Mouse (Mus musculus) hindbrain, embryonic 10.5 days (tissue): Measurements from ENCODE around the gene Nalcn. TPM values are rescaled to one million over a fixed set of nuclear protein-coding genes. Genes with fewer than 3 reads are reported as not detected.
"Not testable (repeated sequence)": the region's sequence is repeated elsewhere in the genome, so short reads cannot be mapped to it uniquely, and the experiment has no call there.

Experiments used
- DNase-seq: peaks from one replicate; pipeline ENCODE4 v3.0.0-alpha.2; 2017; ENCODE audit warnings: low spot score
- H3K27ac ChIP-seq: fragments of 300-500 bp; sonication (generic); 2 replicates; pipeline ENCODE4 v1.5.1; 2016; ENCODE audit warnings: mild to moderate bottlenecking, moderate library complexity
- H3K27me3 ChIP-seq: fragments of 300-500 bp; sonication (generic); 2 replicates; pipeline ENCODE4 v1.6.1; 2016; ENCODE audit warnings: mild to moderate bottlenecking; ENCODE audit not compliant: poor library complexity, insufficient read depth, severe bottlenecking
- H3K36me3 ChIP-seq: fragments of 300-500 bp; sonication (generic); 2 replicates; pipeline ENCODE4 v1.6.1; 2016; ENCODE audit warnings: mild to moderate bottlenecking, moderate library complexity
- H3K4me1 ChIP-seq: fragments of 300-500 bp; sonication (generic); replicated peaks from 2 replicates; pipeline ENCODE4 v1.6.1; 2016; ENCODE audit warnings: mild to moderate bottlenecking
- H3K4me3 ChIP-seq: fragments of 300-500 bp; sonication (generic); 2 replicates; pipeline ENCODE4 v1.5.1; 2016; ENCODE audit warnings: mild to moderate bottlenecking, moderate library complexity
- H3K9me3 ChIP-seq: fragments of 300-500 bp; sonication (generic); 2 replicates; pipeline ENCODE4 v1.6.1; 2016; ENCODE audit warnings: mild to moderate bottlenecking, moderate library complexity
- WGBS: fragments of 180-500 bp; shearing (Covaris S2); methylation state at CpG from one replicate; pipeline ENCODE4 v1.1.7; 2016; 5-methylcytosine and 5-hydroxymethylcytosine counted together
- polyA plus RNA-seq: library from polyadenylated mRNA; unstranded; fragments of >200 nt; fragmentation: Nextera tagmentation; extraction: Ambion mirVana; gene quantifications from 2 replicates; pipeline ENCODE4 v1.2.1, GENCODE M21; 2016

Gene Nalcn
- 1.4 TPM in 2 replicates for polyA plus RNA-seq

DNA sequence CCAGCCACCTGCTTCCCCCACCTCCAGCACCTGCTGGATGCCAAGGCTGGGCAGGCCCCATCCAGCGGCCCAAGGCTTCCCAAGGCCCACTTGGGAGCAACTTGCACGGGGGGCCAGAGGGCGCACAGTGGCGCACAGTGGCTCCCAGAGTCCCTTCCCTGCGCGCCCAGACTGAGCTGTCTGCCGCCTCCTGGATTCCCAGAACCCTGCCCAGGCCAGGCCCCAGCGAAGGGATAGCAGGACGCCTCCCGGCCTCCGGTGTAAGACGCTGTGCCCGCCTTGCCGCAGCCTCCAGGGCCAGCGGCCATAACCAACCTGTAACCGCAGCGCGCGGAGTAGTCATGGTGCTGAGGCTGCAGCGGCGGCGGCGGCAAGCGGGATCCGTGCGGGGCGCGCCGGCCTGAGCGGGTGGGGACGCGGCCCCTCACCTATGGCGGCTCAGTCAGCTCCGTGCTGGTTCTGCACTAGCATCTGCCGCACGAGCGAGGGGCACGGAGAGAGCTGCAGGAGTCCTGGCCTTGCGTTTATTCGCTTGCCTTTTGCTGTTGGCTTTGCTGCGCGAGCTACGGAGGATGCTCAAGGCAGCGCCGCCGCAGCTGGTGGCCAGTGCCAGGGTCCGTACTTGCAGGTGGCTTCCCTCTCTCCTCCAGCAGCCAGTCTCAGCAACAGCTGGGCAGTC, at the start of gene Nalcn:
Gene Nalcn, minus strand, starts transcription at position 644 of the 679 bp plus-strand sequence.
- H3K36me3 ChIP-seq, result no peaks in the 10 kb centered on the region
- peaks cover 11% of the 10 kb centered on the region for H3K4me1 ChIP-seq
- peak; percentile 64 for DNase-seq
- peak within 1 kb of the TSS; percentile 85 for H3K27ac ChIP-seq
- H3K27me3 ChIP-seq, result peaks cover 10% of the 10 kb centered on the region
- peak within 1 kb of the TSS; percentile 65 for H3K4me3 ChIP-seq
- no peaks in the 10 kb centered on the region for H3K9me3 ChIP-seq
- under 1% methylated on average over 47 of the region's 47 CpGs for WGBS

DNA sequence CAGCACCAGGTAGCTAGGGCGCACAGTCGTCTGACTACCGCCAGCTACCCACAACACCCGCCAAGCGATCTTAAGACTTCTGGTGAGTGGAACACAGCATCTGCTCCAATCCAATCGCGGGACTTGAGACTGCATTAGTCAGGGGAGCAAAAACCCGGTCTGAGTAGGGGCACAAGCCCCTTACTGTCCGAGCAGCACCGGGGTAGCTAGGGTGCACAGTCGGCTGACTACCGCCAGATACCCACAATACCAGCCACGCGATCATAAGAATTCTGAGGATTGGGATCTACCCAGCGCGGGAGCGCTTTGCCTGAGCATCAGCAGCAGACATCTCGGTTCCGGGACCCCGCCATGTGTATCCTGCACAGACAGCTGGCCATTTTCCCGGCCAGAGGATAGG, 44.1 kb upstream of the Nalcn start:
- H3K4me3 ChIP-seq, H3K36me3 ChIP-seq, H3K27ac ChIP-seq, DNase-seq, H3K9me3 ChIP-seq, H3K27me3 ChIP-seq, H3K4me1 ChIP-seq: not testable (repeated sequence)
- WGBS, result 86% methylated on average over 21 of the region's 21 CpGs

DNA sequence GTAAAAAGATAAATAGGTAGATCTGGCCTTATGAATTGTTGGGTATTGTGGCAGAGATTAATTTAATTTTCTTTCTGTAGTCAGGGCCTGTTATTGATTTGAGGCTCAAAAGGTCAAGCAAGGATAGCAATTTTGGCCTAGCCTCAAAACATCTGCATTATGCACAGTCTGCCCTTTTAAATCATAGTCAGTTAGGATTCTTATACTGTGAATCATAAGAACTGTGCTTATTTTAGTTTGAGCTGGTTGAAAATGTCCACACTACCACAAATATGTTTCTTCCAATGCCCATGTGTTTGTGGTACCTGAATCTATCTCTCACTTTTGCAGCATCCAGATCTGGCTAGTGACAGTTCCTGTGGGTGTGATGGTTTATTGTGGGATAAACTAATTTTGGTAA, 37.5 kb upstream of the Nalcn start:
- Histone ChIP-seq H3K27me3 (no peaks in the 10 kb centered on the region), H3K9me3 (no peaks in the 10 kb centered on the region), H3K4me3 (no peak overlapping the region), H3K27ac (no peak overlapping the region), H3K4me1 (peaks cover 10% of the 10 kb centered on the region), H3K36me3 (no peaks in the 10 kb centered on the region)
- DNase-seq, result no peak

GRCm38 (mm10) chr14:123663206-123663605, 36.3 kb upstream of the Nalcn start:
- Histone ChIP-seq H3K4me1 (peaks cover 10% of the 10 kb centered on the region), H3K9me3 (no peaks in the 10 kb centered on the region), H3K36me3 (no peaks in the 10 kb centered on the region), H3K27ac (no peak overlapping the region), H3K27me3 (no peaks in the 10 kb centered on the region), H3K4me3 (no peak overlapping the region)
- no peak for DNase-seq

GRCm38 (mm10) chr14:123662386-123662785, 35.4 kb upstream of the Nalcn start:
- DNase-seq, result no peak
- 80% methylated on average over 1 of the region's 1 CpGs for WGBS
- Histone ChIP-seq H3K9me3 (no peaks in the 10 kb centered on the region), H3K27ac (no peak overlapping the region), H3K4me3 (no peak overlapping the region), H3K27me3 (no peaks in the 10 kb centered on the region), H3K36me3 (no peaks in the 10 kb centered on the region), H3K4me1 (peaks cover 10% of the 10 kb centered on the region)

- WGBS, result 19% methylated on average over 20 of the region's 20 CpGs
- H3K4me3 ChIP-seq, result no peak overlapping the region
- no peaks in the 10 kb centered on the region for H3K9me3 ChIP-seq
- H3K4me1 ChIP-seq, result peaks cover 10% of the 10 kb centered on the region
- H3K27me3 ChIP-seq, result no peaks in the 10 kb centered on the region
- H3K27ac ChIP-seq, result no peak overlapping the region
- no peaks in the 10 kb centered on the region for H3K36me3 ChIP-seq
- DNase-seq, result peak; percentile 70
Measured at GRCm38 (mm10) chr14:123661091-123661491, 34.1 kb upstream of the Nalcn start.

DNA sequence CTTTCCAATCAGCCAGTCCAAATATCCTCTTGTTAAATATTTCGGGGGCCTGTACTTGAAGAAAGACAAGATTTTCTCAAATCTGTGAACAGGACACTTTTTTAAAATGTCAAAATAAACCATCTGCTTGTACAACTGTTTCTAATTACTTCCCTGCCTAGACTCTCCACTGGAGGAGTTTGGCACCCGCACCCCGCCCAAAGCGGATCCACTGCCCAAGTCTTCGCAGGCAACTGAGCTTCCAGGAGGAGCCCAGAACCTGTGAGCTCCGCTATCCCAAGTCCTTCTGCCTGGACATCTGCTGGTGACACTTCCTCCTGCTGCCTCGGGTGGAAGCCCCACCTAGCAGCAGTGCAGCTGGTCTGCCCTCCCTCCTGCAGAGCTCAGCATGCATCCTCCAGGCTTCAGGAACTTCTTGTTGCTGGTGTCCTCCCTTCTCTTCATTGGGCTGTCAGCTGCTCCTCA, 33.0 kb upstream of the Nalcn start, which contains the start of gene Itgbl1:
Gene Itgbl1, plus strand, starts transcription at position 51 of the 465 bp plus-strand sequence.
- Histone ChIP-seq H3K36me3 (no peaks in the 10 kb centered on the region), H3K4me3 (no peak within 1 kb of the TSS), H3K4me1 (peaks cover 10% of the 10 kb centered on the region), H3K27me3 (no peaks in the 10 kb centered on the region), H3K9me3 (no peaks in the 10 kb centered on the region), H3K27ac (peak within 1 kb of the TSS; percentile 23; the same call in 1 of the 2 replicates)
- WGBS, result 33% methylated on average over 7 of the region's 7 CpGs
- DNase-seq, result peak; percentile 41

GRCm38 (mm10) chr14:123627180-123627562, 227 bp upstream of the Nalcn start:
- WGBS, result 63% methylated on average over 3 of the region's 3 CpGs
- Histone ChIP-seq H3K36me3 (no peaks in the 10 kb centered on the region), H3K4me3 (peak overlapping the region; percentile 65), H3K4me1 (peaks cover 11% of the 10 kb centered on the region), H3K27ac (peak overlapping the region; percentile 85), H3K9me3 (no peaks in the 10 kb centered on the region), H3K27me3 (peaks cover 10% of the 10 kb centered on the region)
- no peak for DNase-seq

DNA sequence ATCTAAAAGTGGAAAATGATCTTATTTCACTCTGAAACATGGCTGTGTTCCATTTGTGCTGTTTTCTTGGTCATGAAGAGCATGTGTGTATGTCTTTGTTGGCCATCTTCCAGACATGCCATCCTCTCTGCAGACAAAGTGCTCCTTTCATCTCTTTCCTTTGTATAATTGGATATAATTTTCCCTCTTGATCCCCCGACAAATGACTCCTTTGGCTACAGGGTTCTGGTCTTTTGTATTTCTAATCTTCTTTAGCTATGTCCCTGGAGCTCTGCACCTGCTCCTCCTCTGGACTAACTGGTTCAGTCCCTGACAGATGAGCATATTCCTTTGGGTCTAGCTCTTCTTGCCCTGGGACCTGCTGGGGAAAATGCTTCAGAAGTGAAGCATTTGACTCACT, 4.0 kb downstream of the Nalcn start:
- Histone ChIP-seq H3K27ac (no peak overlapping the region), H3K9me3 (no peaks in the 10 kb centered on the region), H3K4me3 (no peak overlapping the region), H3K27me3 (peaks cover 10% of the 10 kb centered on the region), H3K4me1 (peaks cover 11% of the 10 kb centered on the region), H3K36me3 (no peaks in the 10 kb centered on the region)
- no peak for DNase-seq
- WGBS, result 59% methylated on average over 1 of the region's 1 CpGs

DNA sequence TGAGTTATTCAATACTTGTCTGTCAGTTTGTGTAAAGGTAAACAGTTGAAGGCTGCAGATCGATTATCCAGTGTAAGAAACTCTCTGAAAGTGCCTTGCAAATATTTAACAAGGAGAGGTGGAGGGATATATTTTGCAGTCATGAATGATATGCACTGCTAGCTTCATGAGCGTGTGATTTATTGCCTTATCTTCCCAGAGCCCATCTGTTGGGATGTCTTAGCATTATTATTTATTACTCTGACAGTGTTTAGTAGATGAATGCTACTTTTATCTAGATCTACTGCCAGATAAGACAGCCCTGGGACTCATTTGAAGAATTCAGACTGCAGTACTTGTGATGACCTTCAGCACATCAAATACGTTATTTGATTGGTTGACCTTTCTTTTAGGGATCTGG, 31.7 kb downstream of the Nalcn start:
- Histone ChIP-seq H3K27ac (no peak overlapping the region), H3K27me3 (no peaks in the 10 kb centered on the region), H3K4me3 (no peak overlapping the region), H3K36me3 (no peaks in the 10 kb centered on the region), H3K4me1 (no peaks in the 10 kb centered on the region), H3K9me3 (no peaks in the 10 kb centered on the region)
- WGBS, result 80% methylated on average over 3 of the region's 3 CpGs
- DNase-seq, result no peak

- H3K36me3 ChIP-seq, result no peaks in the 10 kb centered on the region
- no peak overlapping the region for H3K4me3 ChIP-seq
- H3K9me3 ChIP-seq, result no peaks in the 10 kb centered on the region
- no peak overlapping the region for H3K27ac ChIP-seq
- H3K4me1 ChIP-seq, result peaks cover 4% of the 10 kb centered on the region; the same call in 1 of the 2 replicates
- no peak for DNase-seq
- no peaks in the 10 kb centered on the region for H3K27me3 ChIP-seq
Measured at GRCm38 (mm10) chr14:123587412-123587811, 39.5 kb downstream of the Nalcn start.

- Histone ChIP-seq H3K36me3 (no peaks in the 10 kb centered on the region), H3K27ac (no peak overlapping the region), H3K4me1 (peaks cover 2% of the 10 kb centered on the region; the same call in 1 of the 2 replicates), H3K4me3 (no peak overlapping the region), H3K27me3 (no peaks in the 10 kb centered on the region), H3K9me3 (no peaks in the 10 kb centered on the region)
- DNase-seq, result no peak
- 96% methylated on average over 2 of the region's 2 CpGs for WGBS
Measured at GRCm38 (mm10) chr14:123582433-123582832, 44.5 kb downstream of the Nalcn start.

GRCm38 (mm10) chr14:123575356-123575755, 51.6 kb downstream of the Nalcn start:
- Histone ChIP-seq H3K36me3 (no peaks in the 10 kb centered on the region), H3K9me3 (no peaks in the 10 kb centered on the region), H3K4me3 (no peak overlapping the region), H3K27ac (no peak overlapping the region), H3K27me3 (no peaks in the 10 kb centered on the region), H3K4me1 (no peaks in the 10 kb centered on the region)
- no peak for DNase-seq
- whole genome bisulfite sequencing, result 81% methylated on average over 4 of the region's 4 CpGs

- Histone ChIP-seq H3K4me1 (no peaks in the 10 kb centered on the region), H3K27ac (no peak overlapping the region), H3K4me3 (no peak overlapping the region), H3K9me3 (no peaks in the 10 kb centered on the region), H3K36me3 (no peaks in the 10 kb centered on the region), H3K27me3 (no peaks in the 10 kb centered on the region)
- no peak for DNase-seq
Measured at GRCm38 (mm10) chr14:123574936-123575335, 52.0 kb downstream of the Nalcn start.
